Mouse (Mus musculus) urinary bladder, adult 18-20 months (tissue): Measurements from ENCODE around the gene Olfr807.

ENCODE experiments used
- DNase-seq, 2 experiments: peaks; one replicate each; pipeline ENCODE4 v3.0.0; 2022; ENCODE audit warnings: low spot score in 2 of 2, mixed read lengths in 2 of 2

Gene Olfr807

GRCm38 (mm10) chr10:129757693-129758092, at the start of gene Olfr807:
Gene Olfr807 (minus strand): TSS chr10:129757793.
- DNase-seq, result no peak

- no peak for DNase-seq
These were observed 46.7 kb upstream of the Olfr807 start, which contains the start of gene Olfr811 for GRCm38 (mm10) chr10:129804296-129804695. Gene Olfr811 (minus strand): TSS chr10:129804396.

GRCm38 (mm10) chr10:129794817-129795216, 37.2 kb upstream of the Olfr807 start, which contains the start of gene Olfr810:
Gene Olfr810 (minus strand): TSS chr10:129794917.
- DNase-seq, result no peak

- no peak for DNase-seq
These were observed 20.5 kb upstream of the Olfr807 start for GRCm38 (mm10) chr10:129778123-129778522.

GRCm38 (mm10) chr10:129774338-129774737, 16.7 kb upstream of the Olfr807 start, which contains the start of gene Olfr809:
Gene Olfr809 (plus strand): TSS chr10:129774638.
- no peak for DNase-seq

- no peak for DNase-seq
These were observed 7.6 kb upstream of the Olfr807 start, which contains the start of gene Olfr808 for GRCm38 (mm10) chr10:129765182-129765581. Gene Olfr808 (plus strand): TSS chr10:129765482.

- no peak for DNase-seq
These were observed 15.8 kb downstream of the Olfr807 start, which contains the start of gene Olfr806 for GRCm38 (mm10) chr10:129741821-129742220. Gene Olfr806 (minus strand): TSS chr10:129741921.

- DNase-seq, result no peak
These were observed 28.3 kb downstream of the Olfr807 start, which contains the start of gene Olfr805 for GRCm38 (mm10) chr10:129729275-129729674. Gene Olfr805 (minus strand): TSS chr10:129729375.
